Mouse (Mus musculus) intestine, embryonic 16.5 days (tissue): ENCODE results near the gene Cep126. TPM values are rescaled to one million over a fixed set of nuclear protein-coding genes. Genes with fewer than 3 reads are reported as not detected.

ENCODE experiments used
- ATAC-seq: fragments of 200-750 bp; cut with Nextera tagmentation; 2 replicates; pipeline ENCODE4 v1.8.0; 2017; ENCODE audit warnings: moderate TSS enrichment, moderate library complexity
- H3K27ac ChIP-seq: fragments of 300-500 bp; sonication (generic); 2 replicates; pipeline ENCODE4 v1.5.1; 2014; ENCODE audit warnings: mild to moderate bottlenecking, low read length
- H3K27me3 ChIP-seq: fragments of 300-500 bp; sonication (generic); replicated peaks from 2 replicates; pipeline ENCODE4 v1.6.1; 2014; ENCODE audit warnings: low read length, control low read depth, mixed read lengths; ENCODE audit not compliant: control insufficient read depth, insufficient read depth
- H3K36me3 ChIP-seq: fragments of 300-500 bp; sonication (generic); 2 replicates; pipeline ENCODE4 v1.6.1; 2014; ENCODE audit warnings: low read length, control low read depth; ENCODE audit not compliant: control insufficient read depth, insufficient read depth
- H3K4me1 ChIP-seq: fragments of 300-500 bp; sonication (generic); 2 replicates; pipeline ENCODE4 v1.6.1; 2014; ENCODE audit warnings: low read length, control low read depth, mixed read lengths; ENCODE audit not compliant: control insufficient read depth, insufficient read depth
- H3K4me2 ChIP-seq: fragments of 300-500 bp; sonication (generic); 2 replicates; pipeline ENCODE4 v1.6.1; 2014; ENCODE audit warnings: low read depth, low read length, control low read depth
- H3K4me3 ChIP-seq: fragments of 300-500 bp; sonication (generic); 2 replicates; pipeline ENCODE4 v1.5.1; 2014; ENCODE audit warnings: mild to moderate bottlenecking, low read length
- H3K9ac ChIP-seq: fragments of 300-500 bp; sonication (generic); 2 replicates; pipeline ENCODE4 v1.6.1; 2014; ENCODE audit warnings: low read depth, low read length
- H3K9me3 ChIP-seq: fragments of 300-500 bp; sonication (generic); 2 replicates; pipeline ENCODE4 v1.6.1; 2016; ENCODE audit warnings: low read length, control low read depth; ENCODE audit not compliant: control insufficient read depth
- WGBS: fragments of 180-500 bp; shearing (Covaris S2); extraction: QIAGEN DNeasy Blood & Tissue Kit; methylation state at CpG from one replicate; pipeline ENCODE4 v1.1.7; 2014; 5-methylcytosine and 5-hydroxymethylcytosine counted together
- polyA plus RNA-seq: library from polyadenylated mRNA; unstranded; fragments of >200 nt; fragmentation: Nextera tagmentation; extraction: Ambion mirVana; gene quantifications from 2 replicates; pipeline ENCODE4 v1.2.1, GENCODE M21; 2015

Gene Cep126
- polyA plus RNA-seq, result 0.81 and 0.94 TPM in 2 replicates

DNA sequence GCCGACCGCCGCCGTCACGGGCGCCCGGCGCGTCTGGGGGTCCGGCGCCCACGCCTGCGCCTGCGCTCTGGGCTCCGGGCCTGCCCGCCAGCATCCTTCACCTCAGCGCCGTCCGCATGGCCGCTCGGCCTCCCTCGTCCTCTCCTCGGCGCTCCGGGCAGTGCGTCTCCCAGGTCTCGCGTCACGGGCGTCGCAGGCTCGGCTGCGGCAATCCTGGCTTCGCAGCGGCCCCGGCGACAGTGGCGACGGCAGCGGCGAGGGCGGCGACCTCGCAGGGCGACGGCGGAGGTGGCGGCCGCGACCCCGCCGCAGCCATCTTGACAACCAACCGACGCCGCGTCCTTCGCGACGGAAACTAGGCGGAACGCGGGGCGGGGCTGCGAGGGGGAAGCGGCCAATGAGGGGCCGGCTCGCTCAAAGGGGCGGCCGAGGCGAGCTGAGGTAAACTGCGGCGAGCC, at the start of gene Cep126:
Cep126 (minus strand) TSS at position 178 of the 458 bp plus-strand sequence.
- Histone ChIP-seq H3K36me3 (no peaks in the 10 kb centered on the region), H3K9me3 (no peaks in the 10 kb centered on the region), H3K4me2 (peak within 1 kb of the TSS; percentile 87), H3K27ac (no peak within 1 kb of the TSS), H3K4me3 (peak within 1 kb of the TSS; percentile 78), H3K9ac (peak within 1 kb of the TSS; percentile 67), H3K27me3 (no peaks in the 10 kb centered on the region), H3K4me1 (no peaks in the 10 kb centered on the region)
- under 1% methylated on average over 67 of the region's 72 CpGs for WGBS
- ATAC-seq, result peak; percentile 99

DNA sequence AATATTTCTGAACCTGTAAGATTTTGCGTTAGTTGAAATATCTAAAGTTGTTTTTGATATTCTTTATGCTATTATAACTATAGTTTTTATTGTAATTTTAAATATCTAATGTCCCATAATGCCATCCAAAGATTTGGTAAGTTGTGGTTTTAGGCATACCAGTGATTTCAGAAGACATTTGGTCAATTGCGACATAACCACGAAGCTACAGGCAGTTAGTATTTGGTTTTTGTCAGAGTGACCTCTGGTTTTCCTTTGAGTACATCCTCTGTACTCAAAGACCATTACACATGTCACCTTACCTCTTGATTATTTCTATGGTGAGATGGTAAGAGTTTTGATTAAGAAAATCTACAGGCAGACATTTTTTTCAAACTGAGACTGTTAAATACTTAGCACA, 45.5 kb upstream of the Cep126 start:
- Histone ChIP-seq H3K4me1 (no peaks in the 10 kb centered on the region), H3K27ac (no peak overlapping the region), H3K9me3 (no peaks in the 10 kb centered on the region), H3K4me3 (no peak overlapping the region), H3K9ac (no peak overlapping the region), H3K36me3 (no peaks in the 10 kb centered on the region), H3K27me3 (no peaks in the 10 kb centered on the region), H3K4me2 (no peak overlapping the region)
- ATAC-seq, result no peak
- WGBS, result 86% methylated on average over 3 of the region's 3 CpGs

DNA sequence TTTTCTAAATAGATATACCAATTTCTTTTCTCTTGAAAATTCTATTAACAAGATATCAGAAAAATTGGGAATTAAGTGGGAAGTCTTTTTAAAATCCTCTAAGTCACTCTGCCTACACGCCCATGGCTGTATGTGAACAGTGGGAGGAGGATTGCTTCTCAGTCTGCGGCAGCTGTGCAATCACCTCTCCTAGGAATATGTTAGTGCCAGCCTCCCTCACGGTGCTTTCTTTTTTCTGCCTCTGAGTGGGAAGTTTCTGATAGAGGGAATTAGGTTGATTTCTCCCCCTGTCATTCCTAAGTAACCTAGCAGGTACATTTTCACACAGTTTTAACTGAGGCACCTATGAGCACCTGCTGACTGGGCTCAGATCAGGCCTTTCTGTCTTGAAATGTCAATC, 43.0 kb upstream of the Cep126 start:
- Histone ChIP-seq H3K27ac (no peak overlapping the region), H3K27me3 (no peaks in the 10 kb centered on the region), H3K4me1 (no peaks in the 10 kb centered on the region), H3K4me2 (no peak overlapping the region), H3K9me3 (no peaks in the 10 kb centered on the region), H3K4me3 (no peak overlapping the region), H3K36me3 (no peaks in the 10 kb centered on the region), H3K9ac (no peak overlapping the region)
- 72% methylated on average over 3 of the region's 3 CpGs for WGBS
- no peak for ATAC-seq

DNA sequence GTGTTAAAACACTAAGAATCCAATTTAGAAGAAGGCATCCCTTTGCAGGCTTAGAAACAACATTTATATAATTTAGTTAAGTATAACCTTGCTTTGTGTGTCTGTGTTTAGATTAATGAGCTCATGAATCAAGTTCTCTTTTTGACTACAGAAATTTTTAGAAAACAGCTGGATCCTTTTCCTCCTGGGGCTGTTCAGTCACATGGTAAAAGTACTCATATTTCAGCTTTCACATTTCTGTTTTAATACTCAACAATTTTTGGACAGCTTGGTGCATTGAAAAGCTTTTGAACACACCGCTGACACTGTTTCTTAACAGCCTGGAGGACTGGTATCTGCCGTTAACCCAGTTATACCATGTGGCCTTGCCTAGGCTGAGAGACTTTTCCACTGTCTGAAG, 22.9 kb upstream of the Cep126 start:
- Histone ChIP-seq H3K27me3 (no peaks in the 10 kb centered on the region), H3K9ac (no peak overlapping the region), H3K4me1 (no peaks in the 10 kb centered on the region), H3K4me2 (no peak overlapping the region), H3K36me3 (no peaks in the 10 kb centered on the region), H3K27ac (no peak overlapping the region), H3K9me3 (no peaks in the 10 kb centered on the region), H3K4me3 (no peak overlapping the region)
- WGBS, result 57% methylated on average over 2 of the region's 2 CpGs
- ATAC-seq, result no peak

DNA sequence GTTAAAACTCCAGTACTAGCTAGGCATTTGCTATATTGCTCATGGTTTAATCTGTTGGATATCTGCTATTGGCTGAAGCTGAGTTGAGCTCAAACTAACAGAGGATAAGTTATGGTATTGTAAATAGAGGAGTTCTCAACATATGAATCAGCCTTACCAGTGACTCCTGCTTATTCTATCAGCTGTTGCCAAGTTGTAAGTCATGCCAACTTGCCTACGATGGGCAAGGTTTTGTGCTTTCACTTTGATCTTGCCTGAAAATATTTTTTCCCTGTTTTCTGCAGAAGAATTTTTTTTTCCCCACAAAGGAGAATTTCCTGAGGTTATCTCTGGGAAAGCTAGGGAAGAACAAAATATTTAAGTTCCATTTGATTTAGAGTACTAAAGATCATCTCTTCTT, 5.4 kb upstream of the Cep126 start:
- no peak overlapping the region for H3K4me3 ChIP-seq
- H3K9me3 ChIP-seq, result no peaks in the 10 kb centered on the region
- H3K9ac ChIP-seq, result no peak overlapping the region
- H3K4me1 ChIP-seq, result no peaks in the 10 kb centered on the region
- WGBS, result 61% methylated on average over 1 of the region's 1 CpGs
- H3K4me2 ChIP-seq, result no peak overlapping the region
- H3K36me3 ChIP-seq, result no peaks in the 10 kb centered on the region
- no peak overlapping the region for H3K27ac ChIP-seq
- H3K27me3 ChIP-seq, result no peaks in the 10 kb centered on the region
- ATAC-seq, result no peak

DNA sequence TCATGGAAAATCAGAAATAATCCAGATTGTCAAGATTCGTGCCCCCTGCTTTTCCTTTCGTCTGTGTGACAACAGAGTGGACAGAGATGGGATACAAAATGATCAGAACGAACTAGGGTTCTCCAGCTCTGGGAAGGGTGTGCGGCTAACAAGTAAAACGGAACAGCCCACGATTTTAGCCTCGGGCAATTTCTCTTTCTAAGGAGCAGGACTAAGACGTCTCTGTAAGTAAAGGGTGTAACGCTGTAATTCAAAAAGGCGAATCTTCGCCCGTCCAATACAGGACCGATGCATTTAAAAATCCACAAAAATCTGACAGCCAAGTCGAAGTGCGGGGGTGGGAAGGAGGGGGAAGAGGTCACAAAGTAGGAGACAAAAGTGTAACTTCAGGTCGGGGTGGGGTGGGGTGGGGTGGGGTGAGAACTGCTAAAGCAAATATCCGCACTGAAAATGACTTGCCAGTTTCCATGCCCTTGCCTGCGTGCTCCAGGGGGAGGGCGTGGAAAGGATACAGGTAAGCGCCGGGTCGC, 443 bp downstream of the Cep126 start:
- WGBS, result 3% methylated on average over 22 of the region's 22 CpGs
- Histone ChIP-seq H3K36me3 (no peaks in the 10 kb centered on the region), H3K27me3 (no peaks in the 10 kb centered on the region), H3K9me3 (no peaks in the 10 kb centered on the region), H3K4me3 (peak overlapping the region; percentile 78), H3K4me2 (peak overlapping the region; percentile 87), H3K4me1 (no peaks in the 10 kb centered on the region), H3K9ac (peak overlapping the region; percentile 67), H3K27ac (no peak overlapping the region)
- peak; percentile 14; the same call in 1 of the 2 replicates for ATAC-seq

DNA sequence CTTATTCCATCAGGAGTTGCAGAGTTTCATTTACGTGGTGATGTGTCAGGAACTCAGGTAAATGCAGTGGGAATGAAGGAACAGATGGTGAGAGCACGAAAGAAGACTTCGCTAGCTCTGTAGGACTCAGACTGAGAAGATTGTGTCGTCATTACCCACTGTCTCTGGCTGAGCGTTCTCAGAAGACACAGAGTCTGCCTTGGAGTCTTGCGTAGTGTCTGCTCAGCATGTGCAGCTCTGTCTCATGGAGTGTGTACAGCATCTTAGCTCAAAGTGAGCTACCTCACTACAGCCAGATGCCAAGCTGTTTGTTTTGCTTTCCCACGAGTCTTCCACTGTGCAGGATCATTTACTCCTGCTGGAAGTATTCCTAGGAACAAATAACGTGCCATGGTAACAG, 10.6 kb downstream of the Cep126 start:
- Histone ChIP-seq H3K4me1 (no peaks in the 10 kb centered on the region), H3K4me2 (no peak overlapping the region), H3K4me3 (no peak overlapping the region), H3K9me3 (no peaks in the 10 kb centered on the region), H3K27me3 (no peaks in the 10 kb centered on the region), H3K27ac (no peak overlapping the region), H3K9ac (no peak overlapping the region), H3K36me3 (no peaks in the 10 kb centered on the region)
- 83% methylated on average over 8 of the region's 8 CpGs for WGBS
- no peak for ATAC-seq

DNA sequence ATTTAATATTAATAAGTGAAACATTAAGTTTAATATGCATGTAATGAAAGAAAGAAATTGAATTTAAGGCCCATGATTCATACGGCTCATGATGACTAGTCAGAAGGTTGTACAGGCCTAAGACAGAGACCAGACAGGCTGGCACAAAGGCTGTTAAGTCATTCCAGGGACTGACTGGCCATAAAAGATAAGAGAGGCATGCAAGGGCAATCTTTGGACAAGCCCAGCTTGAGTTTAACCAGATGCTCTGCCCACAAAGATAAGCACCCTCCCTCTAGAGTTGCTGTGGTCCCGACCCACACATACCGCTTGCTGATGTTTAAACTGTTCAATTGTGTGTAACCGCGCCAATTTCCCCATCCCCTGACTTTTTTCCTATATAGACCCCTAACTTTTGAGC, 19.6 kb downstream of the Cep126 start:
- WGBS, result 87% methylated on average over 5 of the region's 5 CpGs
- no peaks in the 10 kb centered on the region for H3K4me1 ChIP-seq
- no peaks in the 10 kb centered on the region for H3K27me3 ChIP-seq
- H3K36me3 ChIP-seq, result 0 out of 2 replicates have a peak, but pooled peaks cover 4% of the 10 kb centered on the region
- no peak overlapping the region for H3K27ac ChIP-seq
- no peak overlapping the region for H3K9ac ChIP-seq
- H3K4me2 ChIP-seq, result no peak overlapping the region
- H3K9me3 ChIP-seq, result peaks cover 4% of the 10 kb centered on the region; the same call in 1 of the 2 replicates
- ATAC-seq, result no peak
- no peak overlapping the region for H3K4me3 ChIP-seq

DNA sequence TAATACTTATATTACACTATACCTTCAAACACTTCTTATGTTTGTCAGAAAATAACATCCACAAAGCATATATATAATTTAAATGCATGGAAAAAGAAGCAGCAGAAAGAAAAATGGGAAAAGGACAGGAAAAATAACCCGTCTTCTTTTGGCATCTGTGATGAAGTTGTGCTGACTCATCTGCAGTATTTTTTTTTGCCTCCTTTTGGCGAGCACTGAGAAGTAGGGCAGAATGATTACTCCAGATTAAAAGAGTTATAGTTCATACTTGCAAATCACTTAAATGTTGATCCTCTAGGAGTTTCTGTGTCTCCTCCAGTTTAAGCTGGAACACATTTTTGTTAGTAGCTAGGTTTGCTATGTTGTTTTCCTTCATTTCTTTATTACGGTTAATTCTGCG, 31.0 kb downstream of the Cep126 start:
- Histone ChIP-seq H3K27ac (no peak overlapping the region), H3K4me1 (no peaks in the 10 kb centered on the region), H3K9ac (no peak overlapping the region), H3K36me3 (no peaks in the 10 kb centered on the region), H3K4me3 (no peak overlapping the region), H3K27me3 (no peaks in the 10 kb centered on the region), H3K4me2 (no peak overlapping the region), H3K9me3 (no peaks in the 10 kb centered on the region)
- no peak for ATAC-seq
- WGBS, result 87% methylated on average over 4 of the region's 4 CpGs

DNA sequence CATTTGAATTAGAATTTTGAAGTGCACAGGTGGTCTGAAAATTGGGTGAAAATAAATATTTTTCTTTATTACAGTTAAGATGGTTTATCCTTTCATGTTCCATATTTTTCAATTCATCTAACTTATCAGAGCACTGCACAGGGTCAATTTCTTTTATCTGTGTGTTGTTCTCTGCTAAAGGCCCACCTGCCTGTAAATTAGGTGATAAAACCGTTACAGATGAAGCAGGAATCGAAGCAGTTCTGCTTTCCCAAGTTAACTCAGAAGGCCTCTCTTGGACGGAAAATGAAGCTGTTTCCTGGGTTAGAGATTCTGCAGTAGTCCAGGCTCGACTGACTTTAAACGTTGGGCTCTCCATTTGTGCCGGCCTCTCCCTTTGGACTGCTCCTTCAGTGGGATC, 33.1 kb downstream of the Cep126 start:
- Histone ChIP-seq H3K4me3 (no peak overlapping the region), H3K36me3 (no peaks in the 10 kb centered on the region), H3K9ac (no peak overlapping the region), H3K4me1 (no peaks in the 10 kb centered on the region), H3K27me3 (no peaks in the 10 kb centered on the region), H3K4me2 (no peak overlapping the region), H3K9me3 (no peaks in the 10 kb centered on the region), H3K27ac (no peak overlapping the region)
- 74% methylated on average over 6 of the region's 6 CpGs for WGBS
- ATAC-seq, result no peak
